Mouse (Mus musculus) kidney, adult 2 months (tissue): ENCODE measurements around the gene Mdga1.

ENCODE experiments used
- CTCF ChIP-seq: fragments of 200-500 bp; conservative IDR thresholded peaks from 2 replicates; pipeline ENCODE4 v1.5.1; 2011; ENCODE audit warnings: low read depth, mild to moderate bottlenecking, control low read depth, low read length, moderate library complexity, mixed read lengths; ENCODE audit not compliant: insufficient read depth, insufficient read length
- POLR2A ChIP-seq: fragments of 200-500 bp; IDR thresholded peaks from one replicate; pipeline ENCODE4 v1.6.1; 2011; ENCODE audit warnings: low read depth, low read length, control low read depth

GRCm38 (mm10) chr17:29854835-29855234 is 115.1 kb downstream of the Mdga1 start:
- TF ChIP-seq CTCF: no peak
- TF ChIP-seq POLR2A: no peak
